Mouse (Mus musculus) lung, postnatal 0 days (tissue): ENCODE results near the gene B3gnt8. TPM values are rescaled to one million over a fixed set of nuclear protein-coding genes. Genes with fewer than 3 reads are reported as not detected.

Experiments
- ATAC-seq: fragments of 200-750 bp; cut with Nextera tagmentation; 2 replicates; pipeline ENCODE4 v1.8.0; 2017; ENCODE audit warnings: moderate library complexity
- DNase-seq: peaks from one replicate; pipeline ENCODE4 v3.0.0-alpha.2; 2016; ENCODE audit warnings: low spot score
- H3K27ac ChIP-seq: fragments of 300-500 bp; sonication (generic); 2 replicates; pipeline ENCODE4 v1.5.1; 2014; ENCODE audit warnings: antibody characterized with exemption, mild to moderate bottlenecking, low read length, mixed read lengths
- H3K27me3 ChIP-seq: fragments of 300-500 bp; sonication (generic); replicated peaks from 2 replicates; pipeline ENCODE4 v1.6.1; 2014; ENCODE audit warnings: low read length, mixed read lengths; ENCODE audit not compliant: insufficient read depth
- H3K36me3 ChIP-seq: fragments of 300-500 bp; sonication (generic); 2 replicates; pipeline ENCODE4 v1.6.1; 2014; ENCODE audit warnings: low read length, mixed read lengths; ENCODE audit not compliant: insufficient read depth
- H3K4me1 ChIP-seq: fragments of 300-500 bp; sonication (generic); 2 replicates; pipeline ENCODE4 v1.6.1; 2014; ENCODE audit warnings: antibody characterized with exemption, low read depth, low read length, mixed read lengths; ENCODE audit not compliant: insufficient read depth
- H3K4me2 ChIP-seq: fragments of 300-500 bp; sonication (generic); replicated peaks from 2 replicates; pipeline ENCODE4 v1.6.1; 2014; ENCODE audit warnings: low read depth, mild to moderate bottlenecking, low read length, moderate library complexity, mixed read lengths
- H3K4me3 ChIP-seq: fragments of 300-500 bp; sonication (generic); 2 replicates; pipeline ENCODE4 v1.5.1; 2014; ENCODE audit warnings: low read depth, low read length
- H3K9ac ChIP-seq: fragments of 300-500 bp; sonication (generic); replicated peaks from 2 replicates; pipeline ENCODE4 v1.6.1; 2014; ENCODE audit warnings: low read depth, mild to moderate bottlenecking
- H3K9me3 ChIP-seq: fragments of 300-500 bp; sonication (generic); 2 replicates; pipeline ENCODE4 v1.6.1; 2016; ENCODE audit warnings: low read length, mixed read lengths
- CTCF ChIP-seq: IDR thresholded peaks from 2 replicates; pipeline ENCODE4 v1.5.1; 2016; ENCODE audit warnings: antibody characterized with exemption, mild to moderate bottlenecking
- EP300 ChIP-seq: IDR thresholded peaks from 2 replicates; pipeline ENCODE4 v1.6.1; 2016; ENCODE audit warnings: antibody characterized with exemption, mild to moderate bottlenecking, control low read depth
- WGBS: fragments of 180-500 bp; shearing (Covaris S2); extraction: QIAGEN DNeasy Blood & Tissue Kit; methylation state at CpG from one replicate; pipeline ENCODE4 v1.1.7; 2014; 5-methylcytosine and 5-hydroxymethylcytosine counted together
- polyA plus RNA-seq: library from polyadenylated mRNA; unstranded; fragments of >200 nt; fragmentation: Nextera tagmentation; extraction: Ambion mirVana; gene quantifications from 2 replicates; pipeline ENCODE4 v1.2.1, GENCODE M21; 2015

Gene B3gnt8
- polyA plus RNA-seq, 1 experiment from 2014 or later: 10.9 TPM

DNA sequence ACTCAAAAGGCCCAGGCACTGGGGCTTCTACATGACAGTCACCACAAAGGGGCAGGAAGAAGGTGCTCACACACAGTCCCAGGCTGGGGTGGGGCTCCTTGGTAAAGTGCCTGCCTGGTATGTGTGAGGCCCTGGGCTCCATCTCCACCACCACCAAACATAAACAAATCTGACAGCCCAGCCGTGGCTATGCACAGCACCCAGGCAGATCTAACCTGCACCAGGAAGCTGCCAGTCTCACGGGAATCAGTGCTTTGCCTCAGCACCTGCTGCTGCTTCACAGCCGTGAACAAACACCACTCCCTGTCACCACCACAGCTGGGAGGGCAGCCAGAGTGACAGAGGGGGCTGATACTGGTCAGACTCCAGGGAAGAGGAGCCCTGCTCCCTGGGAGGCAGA, 9.9 kb downstream of the B3gnt8 start:
- H3K9me3 ChIP-seq: no peaks in the 10 kb centered on the region
- ATAC-seq: no peak
- WGBS: 14% methylated on average over 3 of the region's 3 CpGs

DNA sequence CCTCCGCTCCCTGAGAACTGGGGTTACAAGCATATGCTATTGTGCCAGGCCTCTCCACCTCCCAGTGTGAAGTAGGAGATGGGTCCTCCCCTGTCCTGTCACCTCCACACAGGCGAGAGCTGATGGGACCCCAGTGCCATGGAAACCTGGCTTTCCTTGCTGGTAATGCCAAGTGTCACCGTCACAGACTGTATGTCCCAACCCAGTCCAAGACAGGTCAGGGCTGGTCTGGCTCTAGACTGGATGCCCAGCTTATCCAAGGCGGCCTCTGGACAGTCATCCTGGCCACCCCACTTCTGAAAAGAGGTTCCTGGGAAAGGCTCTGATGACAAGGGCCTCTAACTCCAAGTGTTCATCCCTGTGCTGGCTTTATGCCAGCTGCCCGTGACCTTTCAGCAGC, 10.6 kb downstream of the B3gnt8 start:
- Histone ChIP-seq H3K4me3 (no peak overlapping the region), H3K4me2 (no peak overlapping the region), H3K27ac (no peak overlapping the region), H3K36me3 (peaks cover 6% of the 10 kb centered on the region), H3K4me1 (no peaks in the 10 kb centered on the region), H3K9ac (no peak overlapping the region), H3K27me3 (no peaks in the 10 kb centered on the region), H3K9me3 (no peaks in the 10 kb centered on the region)
- DNase-seq (no peak), ATAC-seq (no peak)
- 91% methylated on average over 5 of the region's 5 CpGs for WGBS
- TF ChIP-seq CTCF (no peak), EP300 (no peak)

More for the DNA sequence above, 9.9 kb downstream of the B3gnt8 start:
- Histone ChIP-seq H3K4me1 (no peaks in the 10 kb centered on the region), H3K36me3 (peaks cover 6% of the 10 kb centered on the region), H3K27me3 (no peaks in the 10 kb centered on the region), H3K4me2 (no peak overlapping the region), H3K27ac (no peak overlapping the region), H3K9ac (no peak overlapping the region), H3K4me3 (no peak overlapping the region)
- no peak for DNase-seq
- TF ChIP-seq CTCF (no peak), EP300 (no peak)

DNA sequence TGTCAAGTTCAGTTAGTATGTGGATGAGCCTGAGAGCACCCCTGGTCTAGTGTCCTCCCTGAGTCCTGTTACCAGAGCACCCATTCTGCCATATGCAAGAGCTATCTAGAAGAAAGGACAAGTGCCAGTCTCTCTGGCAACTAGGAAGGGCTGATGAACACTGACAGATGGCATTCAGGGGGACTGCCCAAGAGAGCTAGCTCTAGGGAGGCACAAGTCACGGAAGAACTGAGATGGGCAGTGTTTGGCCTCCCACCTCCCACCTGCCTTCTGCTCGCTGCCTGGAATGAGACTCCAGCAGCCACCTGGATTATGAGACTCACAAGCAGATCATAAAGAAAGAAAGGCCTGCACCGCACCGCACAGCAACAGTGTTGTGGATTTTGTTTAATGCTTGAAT, 13.3 kb downstream of the B3gnt8 start:
- Histone ChIP-seq H3K36me3 (peaks cover 3% of the 10 kb centered on the region), H3K9me3 (no peaks in the 10 kb centered on the region), H3K4me3 (no peak overlapping the region), H3K9ac (no peak overlapping the region), H3K4me1 (no peaks in the 10 kb centered on the region), H3K27me3 (no peaks in the 10 kb centered on the region), H3K27ac (no peak overlapping the region), H3K4me2 (no peak overlapping the region)
- TF ChIP-seq EP300 (no peak), CTCF (no peak)
- no peak for ATAC-seq
- no peak for DNase-seq
- 93% methylated on average over 4 of the region's 4 CpGs for WGBS

DNA sequence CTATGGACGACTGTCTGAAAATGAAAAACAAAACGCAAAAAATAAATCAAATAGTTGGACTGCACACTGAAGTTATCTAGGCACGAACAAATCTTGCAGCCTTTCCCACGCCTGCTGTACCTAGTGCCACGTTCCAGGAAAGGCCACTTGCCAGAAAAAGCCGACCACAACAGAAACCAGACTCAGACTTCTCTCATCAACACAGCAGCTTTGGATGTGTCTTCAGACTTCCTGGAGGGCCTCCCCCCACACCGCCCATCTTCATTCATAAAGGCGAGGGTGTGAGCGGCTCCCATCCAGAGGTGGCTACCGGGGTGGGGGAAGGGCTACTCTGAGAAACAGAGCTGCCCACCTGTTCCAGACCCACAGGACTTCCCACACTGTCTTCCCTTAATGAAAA, 17.7 kb downstream of the B3gnt8 start:
- H3K9me3 ChIP-seq: no peaks in the 10 kb centered on the region
- H3K36me3 ChIP-seq: 0 out of 2 replicates have a peak, but pooled peaks cover 3% of the 10 kb centered on the region
- H3K27ac ChIP-seq: no peak overlapping the region
- no peaks in the 10 kb centered on the region for H3K4me1 ChIP-seq
- H3K9ac ChIP-seq: no peak overlapping the region
- no peak for TF ChIP-seq CTCF
- no peak for TF ChIP-seq EP300
- H3K27me3 ChIP-seq: no peaks in the 10 kb centered on the region
- 68% methylated on average over 10 of the region's 10 CpGs for WGBS
- H3K4me3 ChIP-seq: no peak overlapping the region
- no peak overlapping the region for H3K4me2 ChIP-seq
- DNase-seq (no peak), ATAC-seq (no peak)

DNA sequence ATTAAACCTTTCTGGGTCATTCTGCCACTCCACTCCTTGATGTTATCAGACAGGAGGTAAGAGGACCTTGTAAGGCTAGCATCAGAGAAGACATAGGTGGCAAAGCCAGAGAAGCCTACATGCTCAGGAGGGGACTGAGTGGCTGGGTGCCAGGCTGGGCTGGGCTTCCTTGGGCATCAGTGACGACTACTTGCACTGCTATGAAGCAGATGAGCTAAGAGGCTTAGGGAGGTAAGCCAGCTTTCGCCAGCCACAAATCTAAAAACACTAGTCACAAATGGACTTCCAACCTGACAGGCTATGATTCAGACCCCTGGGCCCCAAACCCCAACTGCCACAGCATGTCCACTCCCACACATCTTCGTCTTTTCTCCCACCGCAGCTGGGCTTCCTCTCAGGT, 18.2 kb downstream of the B3gnt8 start:
- no peak for DNase-seq
- WGBS: 82% methylated on average over 4 of the region's 4 CpGs
- no peak overlapping the region for H3K9ac ChIP-seq

DNA sequence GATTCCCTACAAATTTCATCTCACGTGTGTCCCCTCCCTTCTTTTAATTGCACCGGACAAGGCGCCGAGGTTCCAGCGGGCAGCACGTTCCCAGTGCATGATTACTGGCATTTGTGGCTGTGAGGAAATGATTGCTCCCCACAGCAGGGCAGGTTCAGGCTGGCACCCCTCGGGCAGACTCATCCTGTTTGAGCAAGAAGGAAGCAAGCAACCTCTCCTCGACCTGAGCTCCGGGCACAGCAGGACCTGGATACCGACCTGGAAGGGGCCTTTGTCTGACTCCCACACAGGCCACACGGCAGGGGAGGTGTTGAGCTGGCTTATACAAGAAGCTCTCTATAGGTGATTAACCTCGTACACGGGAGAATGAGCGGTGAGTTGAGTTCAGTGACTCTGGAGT, 18.6 kb downstream of the B3gnt8 start:
- no peaks in the 10 kb centered on the region for H3K9me3 ChIP-seq
- 0 out of 2 replicates have a peak, but pooled peaks cover 3% of the 10 kb centered on the region for H3K36me3 ChIP-seq
- WGBS: 60% methylated on average over 14 of the region's 14 CpGs
- no peak overlapping the region for H3K4me2 ChIP-seq
- H3K27me3 ChIP-seq: no peaks in the 10 kb centered on the region
- no peak overlapping the region for H3K27ac ChIP-seq
- DNase-seq (no peak), ATAC-seq (no peak)
- no peak for TF ChIP-seq CTCF
- no peak for TF ChIP-seq EP300
- no peaks in the 10 kb centered on the region for H3K4me1 ChIP-seq
- H3K9ac ChIP-seq: no peak overlapping the region
- no peak overlapping the region for H3K4me3 ChIP-seq

More for the DNA sequence above, 18.2 kb downstream of the B3gnt8 start:
- no peaks in the 10 kb centered on the region for H3K4me1 ChIP-seq
- 0 out of 2 replicates have a peak, but pooled peaks cover 3% of the 10 kb centered on the region for H3K36me3 ChIP-seq
- H3K4me2 ChIP-seq: no peak overlapping the region
- H3K27ac ChIP-seq: no peak overlapping the region
- no peaks in the 10 kb centered on the region for H3K9me3 ChIP-seq
- H3K4me3 ChIP-seq: no peak overlapping the region
- no peaks in the 10 kb centered on the region for H3K27me3 ChIP-seq
- TF ChIP-seq EP300 (no peak), CTCF (no peak)
- ATAC-seq: no peak

DNA sequence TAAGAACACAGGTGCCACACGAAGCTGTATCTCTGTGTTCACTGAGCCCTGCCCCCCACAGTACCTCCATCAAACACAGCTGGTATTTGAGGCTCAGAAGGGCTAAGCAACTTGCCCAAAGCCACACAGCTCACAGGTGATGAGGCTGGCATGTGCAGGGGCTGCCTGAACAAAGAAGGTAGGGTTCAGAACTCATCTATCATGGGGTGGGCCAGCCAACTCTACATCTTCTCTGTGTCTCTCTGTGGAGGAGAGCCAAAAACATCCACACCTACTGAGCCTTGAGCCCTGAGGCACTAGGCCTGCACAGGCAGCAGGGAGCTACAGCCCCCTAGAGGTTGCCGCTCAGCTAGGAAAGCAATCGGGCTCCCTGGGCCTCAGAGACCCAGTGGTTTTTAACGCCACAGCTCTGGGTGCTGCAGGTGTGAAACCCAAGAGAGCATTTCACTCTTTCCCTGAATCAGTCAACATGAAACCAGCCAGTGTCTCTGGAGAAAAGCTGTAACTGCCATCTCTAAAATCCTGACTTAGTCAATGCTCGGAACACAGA, 21.2 kb downstream of the B3gnt8 start:
- no peak overlapping the region for H3K4me3 ChIP-seq
- no peak overlapping the region for H3K27ac ChIP-seq
- H3K9me3 ChIP-seq: no peaks in the 10 kb centered on the region
- H3K36me3 ChIP-seq: 0 out of 2 replicates have a peak, but pooled peaks cover 3% of the 10 kb centered on the region
- no peak for DNase-seq
- H3K4me2 ChIP-seq: no peak overlapping the region
- no peaks in the 10 kb centered on the region for H3K4me1 ChIP-seq
- no peak overlapping the region for H3K9ac ChIP-seq
- 54% methylated on average over 5 of the region's 5 CpGs for WGBS
- H3K27me3 ChIP-seq: no peaks in the 10 kb centered on the region
- TF ChIP-seq EP300: no peak
- TF ChIP-seq CTCF: peak; percentile 45
- ATAC-seq: no peak
